Mouse (Mus musculus): Measurements from ENCODE around the gene Cbll1.

The Cbll1 gene

GRCm38 (mm10) chr12:31499314-31500131, at the start of gene Cbll1:
Gene Cbll1 (minus strand): TSS chr12:31499616.
- DNase-seq (ENCODE audit: low spot score in 2 of 2) = peak; percentile 92 to 94

- no peak for DNase-seq (ENCODE audit: low spot score in 2 of 2)
These were observed 46.6 kb upstream of the Cbll1 start for GRCm38 (mm10) chr12:31546061-31546460.

GRCm38 (mm10) chr12:31545219-31545618, 45.8 kb upstream of the Cbll1 start:
- DNase-seq (ENCODE audit: low spot score in 2 of 2) = no peak

GRCm38 (mm10) chr12:31541541-31541940, 42.1 kb upstream of the Cbll1 start:
- no peak for DNase-seq (ENCODE audit: low spot score in 2 of 2)

- DNase-seq (ENCODE audit: low spot score in 2 of 2) = no peak
These were observed 40.4 kb upstream of the Cbll1 start for GRCm38 (mm10) chr12:31539783-31540182.

GRCm38 (mm10) chr12:31537515-31538230, 38.3 kb upstream of the Cbll1 start:
- no peak for DNase-seq (ENCODE audit: low spot score in 2 of 2)

- DNase-seq (ENCODE audit: low spot score in 2 of 2) = no peak
These were observed 34.8 kb upstream of the Cbll1 start for GRCm38 (mm10) chr12:31534060-31534843.

GRCm38 (mm10) chr12:31533218-31533908, 33.9 kb upstream of the Cbll1 start:
- DNase-seq (ENCODE audit: low spot score in 2 of 2) = no peak

- DNase-seq (ENCODE audit: low spot score in 2 of 2) = no peak
These were observed 32.6 kb upstream of the Cbll1 start for GRCm38 (mm10) chr12:31532054-31532453.

- DNase-seq (ENCODE audit: low spot score in 2 of 2) = no peak
These were observed 28.0 kb upstream of the Cbll1 start for GRCm38 (mm10) chr12:31527407-31527806.

- DNase-seq (ENCODE audit: low spot score in 2 of 2) = no peak
These were observed 22.0 kb upstream of the Cbll1 start for GRCm38 (mm10) chr12:31521371-31521770.

- no peak for DNase-seq (ENCODE audit: low spot score in 2 of 2)
These were observed 20.7 kb upstream of the Cbll1 start for GRCm38 (mm10) chr12:31520119-31520518.

- no peak for DNase-seq (ENCODE audit: low spot score in 2 of 2)
These were observed 14.5 kb upstream of the Cbll1 start for GRCm38 (mm10) chr12:31513724-31514503.

GRCm38 (mm10) chr12:31512634-31513411, 13.4 kb upstream of the Cbll1 start:
- DNase-seq (ENCODE audit: low spot score in 2 of 2) = no peak

GRCm38 (mm10) chr12:31511218-31511617, 11.8 kb upstream of the Cbll1 start:
- DNase-seq (ENCODE audit: low spot score in 2 of 2) = no peak

- no peak for DNase-seq (ENCODE audit: low spot score in 2 of 2)
These were observed 9.1 kb upstream of the Cbll1 start for GRCm38 (mm10) chr12:31508496-31508895.

- DNase-seq (ENCODE audit: low spot score in 2 of 2) = no peak
These were observed 8.4 kb upstream of the Cbll1 start for GRCm38 (mm10) chr12:31507718-31508364.

GRCm38 (mm10) chr12:31503211-31503610, 3.8 kb upstream of the Cbll1 start:
- DNase-seq (ENCODE audit: low spot score in 2 of 2) = no peak

GRCm38 (mm10) chr12:31501266-31501665, 1.9 kb upstream of the Cbll1 start:
- no peak for DNase-seq (ENCODE audit: low spot score in 2 of 2)

GRCm38 (mm10) chr12:31500196-31500595, 780 bp upstream of the Cbll1 start:
- DNase-seq (ENCODE audit: low spot score in 2 of 2) = peak in 1 of 2 experiments; percentile 56

Measured in natural killer cell, adult 2 months (primary cell).